Mouse (Mus musculus): ENCODE measurements around the gene Olfr873.
"Not testable (repeated sequence)": the region's sequence is repeated elsewhere in the genome, so short reads cannot be mapped to it uniquely, and the experiment has no call there.

The Olfr873 gene

DNA sequence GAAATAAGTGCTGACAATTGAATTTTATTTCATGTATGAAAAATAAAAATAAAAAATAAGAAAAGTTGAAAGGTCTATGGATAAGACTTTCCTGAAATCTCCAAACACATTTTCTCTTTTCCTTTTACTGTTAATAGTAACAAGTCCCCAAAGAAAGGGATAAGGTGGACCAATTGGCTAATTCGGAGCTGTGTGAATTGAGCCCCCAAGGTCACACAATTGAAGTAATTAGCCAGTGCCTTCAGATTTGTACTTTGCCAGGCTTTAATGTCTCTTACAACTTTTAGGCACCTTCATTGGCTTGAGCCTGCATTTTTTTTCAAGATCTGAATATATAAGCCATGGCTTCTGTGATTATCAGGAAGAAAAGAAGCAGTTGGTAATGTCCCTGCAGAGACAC, at the start of gene Olfr873:
Gene Olfr873 (plus strand): TSS at position 301 of the 400 bp plus-strand sequence.
- no peak for DNase-seq (ENCODE audit: low read depth, low spot score)

DNA sequence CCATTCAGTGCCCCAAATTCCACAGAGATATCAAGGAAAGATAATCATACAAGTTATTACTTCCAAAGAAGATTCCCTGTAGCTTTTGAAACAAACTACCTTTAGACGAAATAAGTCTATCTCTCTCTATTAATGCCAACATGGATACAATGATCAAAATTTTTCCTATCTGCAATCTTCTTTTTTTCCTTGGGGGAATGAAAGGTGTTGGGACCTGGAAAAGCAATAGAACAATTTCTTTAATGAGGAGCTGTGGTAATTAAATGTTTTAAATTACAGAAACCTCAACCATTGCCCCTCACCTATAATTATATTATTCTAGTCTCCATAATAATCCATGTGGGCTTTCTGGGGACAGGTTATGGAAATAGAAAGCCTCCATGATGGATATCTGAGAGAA, 16.3 kb upstream of the Olfr873 start, which contains the start of gene Olfr39:
Gene Olfr39 (plus strand): TSS at position 301 of the 400 bp plus-strand sequence.
- no peak for DNase-seq (ENCODE audit: low read depth, low spot score)

DNA sequence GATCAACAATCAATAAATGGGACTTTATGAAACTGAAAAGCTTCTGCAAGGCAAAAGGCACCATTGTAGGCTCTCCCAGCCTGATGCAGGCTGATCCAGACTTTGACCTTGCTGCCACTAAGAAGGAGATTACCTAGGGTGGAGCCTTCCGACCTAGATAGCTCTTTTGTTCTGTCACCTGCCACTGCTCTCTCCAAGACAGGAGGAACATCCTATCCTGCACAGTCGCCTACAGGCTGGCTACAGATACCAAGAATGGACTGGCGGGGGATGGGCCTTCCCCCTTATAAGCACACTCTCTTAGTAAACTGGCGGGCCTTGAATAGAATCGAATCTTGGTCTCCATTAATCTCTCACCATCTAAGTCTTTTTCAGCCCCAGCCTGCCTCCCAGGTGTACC, 2.8 kb upstream of the Olfr873 start:
- DNase-seq (ENCODE audit: low read depth, low spot score), result not testable (repeated sequence)

DNA sequence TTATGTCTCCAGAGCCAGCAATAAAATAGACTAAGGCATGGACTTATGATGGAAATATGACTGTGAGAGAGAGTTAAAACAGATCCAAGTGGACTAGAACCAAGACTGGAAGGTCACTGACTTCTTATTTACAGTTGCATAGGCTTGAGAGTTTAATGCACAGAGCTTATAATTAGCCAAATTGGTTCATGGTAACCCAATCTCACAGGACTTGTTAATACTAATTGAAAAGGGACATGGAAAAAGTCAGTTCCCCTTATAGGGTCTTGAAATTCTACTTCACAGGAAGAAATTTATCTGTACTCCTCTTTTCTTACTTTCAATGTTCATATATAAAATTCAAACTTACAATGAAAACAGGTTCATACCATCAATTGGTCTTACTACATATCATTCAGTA, 37.7 kb downstream of the Olfr873 start, which contains the start of gene Olfr18:
Gene Olfr18 (minus strand): TSS at position 101 of the 400 bp plus-strand sequence.
- no peak for DNase-seq (ENCODE audit: low read depth, low spot score)

DNA sequence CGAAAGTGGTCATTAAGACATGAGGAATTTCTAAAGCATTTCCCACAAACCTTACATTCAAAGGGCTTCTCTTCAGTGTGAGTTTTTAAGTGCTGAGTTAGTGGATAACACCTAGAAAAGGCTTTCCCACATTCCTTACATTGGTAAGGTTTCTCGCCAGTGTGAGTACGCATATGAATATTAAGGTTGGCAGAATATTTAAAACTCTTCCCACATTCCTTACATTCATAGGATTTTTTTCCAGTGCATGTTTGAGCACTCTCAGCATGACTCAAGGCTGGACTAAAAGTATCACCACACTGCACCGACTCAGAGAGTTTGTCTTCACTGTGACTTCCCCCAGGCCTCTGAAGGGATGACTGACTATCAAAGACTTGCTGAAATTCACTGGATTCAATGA, 50.2 kb downstream of the Olfr873 start:
- DNase-seq (ENCODE audit: low read depth, low spot score), result no peak
